Mouse (Mus musculus) erythroblast, embryonic 14.5 days (primary cell): Measurements from ENCODE around the gene Xdh.

Experiments
- GATA1 ChIP-seq: IDR thresholded peaks from 2 replicates; pipeline ENCODE4 v1.6.1; 2012; ENCODE audit warnings: low read length, inconsistent platforms, mixed read lengths
- TAL1 ChIP-seq: IDR thresholded peaks from 3 replicates; pipeline ENCODE4 v1.6.1; 2012; ENCODE audit warnings: low read length, inconsistent platforms, mixed read lengths

DNA sequence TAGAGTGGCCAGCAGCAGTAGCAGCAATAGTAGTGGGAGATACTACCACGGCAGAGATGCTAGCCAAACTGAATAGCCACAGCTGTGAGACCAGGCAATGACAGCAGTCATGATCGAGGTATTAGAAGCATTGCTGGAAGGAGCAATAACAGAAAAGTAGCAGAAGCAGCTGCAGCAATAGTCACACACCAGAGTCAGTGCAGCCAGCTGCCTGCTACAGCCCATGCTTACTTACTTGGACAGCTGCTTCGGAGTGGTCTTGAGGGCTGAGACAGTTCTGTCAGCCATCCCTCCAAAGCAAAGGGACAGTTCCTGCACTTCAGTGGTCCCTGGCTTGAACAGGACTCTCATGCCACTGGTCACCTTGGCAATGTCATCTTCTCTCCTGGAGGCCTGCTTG, 31.9 kb downstream of the Xdh start:
- no peak for TF ChIP-seq TAL1
- no peak for TF ChIP-seq GATA1
